Mouse (Mus musculus) forebrain, postnatal 0 days (tissue): ENCODE measurements at regions not wholly inside any gene's neighbourhood (a gene's known extent, or its start where the extent isn't known, plus 50 kb on each side); places are given as distances from the start of the nearest gene placed in this dataset.

ENCODE experiments used
- ATAC-seq: fragments of 200-750 bp; cut with Nextera tagmentation; 2 replicates; pipeline ENCODE4 v1.8.0; 2017; ENCODE audit warnings: mild to moderate bottlenecking, moderate library complexity
- DNase-seq: peaks from one replicate; pipeline ENCODE4 v3.0.0-alpha.2; 2015
- H3K27ac ChIP-seq: fragments of 300-500 bp; sonication (generic); 2 replicates; pipeline ENCODE4 v1.5.1; 2014; ENCODE audit warnings: low read depth, mild to moderate bottlenecking, antibody characterized with exemption, low read length, moderate library complexity, mixed read lengths
- H3K27me3 ChIP-seq: fragments of 300-500 bp; sonication (generic); 2 replicates; pipeline ENCODE4 v1.6.1; 2014; ENCODE audit warnings: mild to moderate bottlenecking, low read length, mixed read lengths; ENCODE audit not compliant: insufficient read depth
- H3K36me3 ChIP-seq: fragments of 300-500 bp; sonication (generic); 2 replicates; pipeline ENCODE4 v1.6.1; 2014; ENCODE audit warnings: mild to moderate bottlenecking, moderate library complexity; ENCODE audit not compliant: insufficient read depth
- H3K4me1 ChIP-seq: fragments of 300-500 bp; sonication (generic); 2 replicates; pipeline ENCODE4 v1.6.1; 2014; ENCODE audit warnings: antibody characterized with exemption; ENCODE audit not compliant: insufficient read depth
- H3K4me2 ChIP-seq: fragments of 300-500 bp; sonication (generic); 2 replicates; pipeline ENCODE4 v1.6.1; 2014; ENCODE audit warnings: low read depth, mild to moderate bottlenecking, moderate library complexity
- H3K4me3 ChIP-seq: fragments of 300-500 bp; sonication (generic); 2 replicates; pipeline ENCODE4 v1.5.1; 2014; ENCODE audit warnings: low read depth, low read length, mixed read lengths
- H3K9ac ChIP-seq: fragments of 300-500 bp; sonication (generic); 2 replicates; pipeline ENCODE4 v1.6.1; 2014; ENCODE audit warnings: mild to moderate bottlenecking
- H3K9me3 ChIP-seq: fragments of 300-500 bp; sonication (generic); 2 replicates; pipeline ENCODE4 v1.6.1; 2016; ENCODE audit warnings: low read length
- CTCF ChIP-seq: sonication (generic); IDR thresholded peaks from 2 replicates; pipeline ENCODE4 v1.5.1; 2016; ENCODE audit warnings: antibody characterized with exemption, control low read depth, low read depth
- WGBS: fragments of 180-500 bp; shearing (Covaris S2); extraction: QIAGEN DNeasy Blood & Tissue Kit; methylation state at CpG from one replicate; pipeline ENCODE4 v1.1.7; 2014; 5-methylcytosine and 5-hydroxymethylcytosine counted together

- DNase-seq (no peak), ATAC-seq (no peak; the same call in 1 of the 2 replicates)
- Histone ChIP-seq H3K4me1 (no peaks in the 10 kb centered on the region), H3K9me3 (no peaks in the 10 kb centered on the region), H3K4me2 (no peak overlapping the region), H3K36me3 (no peaks in the 10 kb centered on the region), H3K27ac (0 out of 2 replicates have a peak overlapping the region, but pooled peaks have one; percentile 22), H3K4me3 (no peak overlapping the region), H3K9ac (no peak overlapping the region), H3K27me3 (no peaks in the 10 kb centered on the region)
- no peak for TF ChIP-seq CTCF
- 18% methylated on average over 4 of the region's 4 CpGs for WGBS
These were observed 171.7 kb upstream of the Tmtc1 start for GRCm38 (mm10) chr6:148615931-148616330.

DNA sequence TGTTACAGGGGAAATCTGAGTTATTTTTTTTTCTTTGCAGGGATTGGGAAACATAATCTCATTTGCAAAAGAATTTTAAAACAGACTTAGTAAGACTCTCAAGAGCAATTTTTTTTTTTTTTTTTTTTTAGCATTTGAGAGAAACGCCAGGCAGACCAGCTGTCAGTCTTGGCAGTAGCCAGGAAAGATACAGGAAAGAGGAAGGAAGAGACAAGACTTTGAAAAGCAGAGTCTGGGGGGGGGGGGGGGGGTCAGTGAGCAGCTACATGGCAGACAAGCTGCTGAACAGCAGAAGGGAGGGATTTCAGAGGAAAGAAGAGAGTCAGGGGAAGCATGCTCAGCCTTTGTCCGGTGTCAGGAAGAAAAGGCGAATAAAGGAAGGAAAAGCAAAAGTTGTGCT lies 171.3 kb upstream of the Tmtc1 start:
- Histone ChIP-seq H3K36me3 (no peaks in the 10 kb centered on the region), H3K27me3 (no peaks in the 10 kb centered on the region), H3K9ac (no peak overlapping the region), H3K4me3 (no peak overlapping the region), H3K9me3 (no peaks in the 10 kb centered on the region), H3K4me2 (no peak overlapping the region), H3K4me1 (no peaks in the 10 kb centered on the region), H3K27ac (0 out of 2 replicates have a peak overlapping the region, but pooled peaks have one; percentile 22)
- DNase-seq, result peak; percentile 77
- peak; percentile 83 for ATAC-seq
- WGBS, result 11% methylated on average over 3 of the region's 3 CpGs
- no peak for TF ChIP-seq CTCF

GRCm38 (mm10) chr6:148608881-148609280 lies 164.7 kb upstream of the Tmtc1 start:
- Histone ChIP-seq H3K27me3 (no peaks in the 10 kb centered on the region), H3K9ac (no peak overlapping the region), H3K4me2 (no peak overlapping the region), H3K4me1 (no peaks in the 10 kb centered on the region), H3K27ac (no peak overlapping the region), H3K4me3 (no peak overlapping the region), H3K9me3 (no peaks in the 10 kb centered on the region), H3K36me3 (no peaks in the 10 kb centered on the region)
- 91% methylated on average over 5 of the region's 5 CpGs for WGBS
- ATAC-seq (no peak), DNase-seq (no peak)
- no peak for TF ChIP-seq CTCF

DNA sequence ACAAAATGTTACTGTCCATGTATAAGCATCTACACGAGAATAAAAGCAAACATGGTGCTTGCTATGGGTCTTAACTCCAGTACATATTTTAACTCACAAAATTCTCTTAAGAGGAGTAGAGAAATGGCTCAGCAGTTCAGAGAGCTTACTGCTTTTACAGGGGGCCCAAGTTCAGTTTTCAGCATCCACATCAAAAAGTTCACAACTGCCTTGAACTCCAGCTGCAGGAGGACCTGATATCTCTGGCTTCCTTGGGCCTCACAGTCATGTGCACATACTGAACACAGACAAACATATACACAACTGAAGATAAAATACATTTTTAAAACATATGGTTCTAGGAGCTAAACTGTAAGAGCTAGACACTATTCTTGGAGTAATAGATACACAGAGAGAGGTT lies 161.0 kb upstream of the Tmtc1 start:
- ATAC-seq, result no peak
- no peak for DNase-seq
- WGBS, result 86% methylated on average over 1 of the region's 1 CpGs
- TF ChIP-seq CTCF, result no peak
- Histone ChIP-seq H3K4me2 (no peak overlapping the region), H3K36me3 (no peaks in the 10 kb centered on the region), H3K9me3 (no peaks in the 10 kb centered on the region), H3K27ac (no peak overlapping the region), H3K9ac (no peak overlapping the region), H3K4me3 (no peak overlapping the region), H3K4me1 (no peaks in the 10 kb centered on the region), H3K27me3 (no peaks in the 10 kb centered on the region)

GRCm38 (mm10) chr6:148604790-148605189 lies 160.6 kb upstream of the Tmtc1 start:
- no peak overlapping the region for H3K4me3 ChIP-seq

GRCm38 (mm10) chr6:148603878-148604277 lies 159.7 kb upstream of the Tmtc1 start:
- DNase-seq (no peak), ATAC-seq (no peak)
- Histone ChIP-seq H3K4me3 (no peak overlapping the region), H3K9me3 (no peaks in the 10 kb centered on the region), H3K27ac (no peak overlapping the region), H3K4me2 (no peak overlapping the region), H3K4me1 (peaks cover 3% of the 10 kb centered on the region; the same call in 1 of the 2 replicates), H3K9ac (no peak overlapping the region), H3K27me3 (no peaks in the 10 kb centered on the region), H3K36me3 (no peaks in the 10 kb centered on the region)
- 79% methylated on average over 2 of the region's 2 CpGs for WGBS
- no peak for TF ChIP-seq CTCF

More at GRCm38 (mm10) chr6:148604790-148605189, 160.6 kb upstream of the Tmtc1 start:
- 0% methylated on average over 1 of the region's 1 CpGs for WGBS
- no peak for TF ChIP-seq CTCF
- Histone ChIP-seq H3K9me3 (no peaks in the 10 kb centered on the region), H3K27me3 (no peaks in the 10 kb centered on the region), H3K27ac (no peak overlapping the region), H3K4me1 (no peaks in the 10 kb centered on the region), H3K36me3 (no peaks in the 10 kb centered on the region), H3K4me2 (no peak overlapping the region), H3K9ac (no peak overlapping the region)
- ATAC-seq, result no peak
- DNase-seq, result no peak

DNA sequence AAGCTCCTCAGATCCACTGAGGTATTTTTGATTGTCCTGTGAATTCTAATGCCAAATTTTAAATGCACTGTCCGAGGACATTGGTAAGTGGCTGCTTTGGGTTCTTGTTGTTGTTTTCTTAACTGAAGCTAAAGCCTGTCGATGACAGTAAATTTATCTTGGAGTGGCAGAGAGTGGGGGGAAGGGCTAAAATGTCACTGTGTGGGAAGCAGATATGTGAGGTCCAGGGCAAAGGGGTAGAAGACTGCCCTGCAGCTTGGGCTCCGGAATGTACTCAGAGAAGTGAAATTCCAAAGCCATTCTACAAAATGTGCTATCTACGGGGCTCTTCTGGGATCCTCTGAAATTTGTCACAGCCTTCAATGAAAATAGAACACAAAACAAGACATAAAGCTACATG lies 159.3 kb upstream of the Tmtc1 start:
- no peak overlapping the region for H3K4me2 ChIP-seq
- H3K36me3 ChIP-seq, result no peaks in the 10 kb centered on the region
- ATAC-seq (no peak), DNase-seq (no peak)
- H3K4me3 ChIP-seq, result no peak overlapping the region
- TF ChIP-seq CTCF, result no peak
- H3K27me3 ChIP-seq, result no peaks in the 10 kb centered on the region
- peaks cover 7% of the 10 kb centered on the region; the same call in 1 of the 2 replicates for H3K4me1 ChIP-seq
- H3K9ac ChIP-seq, result no peak overlapping the region
- no peaks in the 10 kb centered on the region for H3K9me3 ChIP-seq
- H3K27ac ChIP-seq, result no peak overlapping the region
- 88% methylated on average over 4 of the region's 4 CpGs for WGBS
